Mouse (Mus musculus): ENCODE data around the gene Egfl7. TPM values are rescaled to one million over a fixed set of nuclear protein-coding genes. Genes with fewer than 3 reads are reported as not detected.

Gene Egfl7
- total RNA-seq, 4 experiments from 2014 or later, result 122 to 172 (median 148) TPM

- DNase-seq (ENCODE audit: low spot score), result no peak
Observed at GRCm38 (mm10) chr2:26593211-26594021, 13.6 kb downstream of the Egfl7 start.

- peak; percentile 77 for DNase-seq (ENCODE audit: low spot score)
Observed at GRCm38 (mm10) chr2:26594022-26594346, 14.2 kb downstream of the Egfl7 start.

GRCm38 (mm10) chr2:26594461-26594933 is 14.7 kb downstream of the Egfl7 start:
- no peak for DNase-seq (ENCODE audit: low spot score)

- no peak for DNase-seq (ENCODE audit: low spot score)
Observed at GRCm38 (mm10) chr2:26594934-26595724, 15.3 kb downstream of the Egfl7 start.

GRCm38 (mm10) chr2:26595725-26596435 is 16.1 kb downstream of the Egfl7 start:
- no peak for DNase-seq (ENCODE audit: low spot score)

GRCm38 (mm10) chr2:26596898-26597297 is 17.1 kb downstream of the Egfl7 start:
- no peak for DNase-seq (ENCODE audit: low spot score)

GRCm38 (mm10) chr2:26597810-26598209 is 18.0 kb downstream of the Egfl7 start:
- no peak for DNase-seq (ENCODE audit: low spot score)

- DNase-seq (ENCODE audit: low spot score), result no peak
Observed at GRCm38 (mm10) chr2:26598462-26598861, 18.6 kb downstream of the Egfl7 start.

GRCm38 (mm10) chr2:26599965-26600364 is 20.2 kb downstream of the Egfl7 start:
- DNase-seq (ENCODE audit: low spot score), result no peak

- no peak for DNase-seq (ENCODE audit: low spot score)
Observed at GRCm38 (mm10) chr2:26600664-26601063, 20.9 kb downstream of the Egfl7 start.

GRCm38 (mm10) chr2:26601595-26601994 is 21.8 kb downstream of the Egfl7 start:
- DNase-seq (ENCODE audit: low spot score), result no peak

GRCm38 (mm10) chr2:26602631-26603030 is 22.8 kb downstream of the Egfl7 start:
- no peak for DNase-seq (ENCODE audit: low spot score)

- DNase-seq (ENCODE audit: low spot score), result no peak
Observed at GRCm38 (mm10) chr2:26603159-26603558, 23.3 kb downstream of the Egfl7 start.

GRCm38 (mm10) chr2:26603720-26604671 is 24.2 kb downstream of the Egfl7 start, which contains the start of gene Agpat2:
Agpat2 (minus strand) TSS chr2:26604417.
- DNase-seq (ENCODE audit: low spot score), result peak; percentile 69

- no peak for DNase-seq (ENCODE audit: low spot score)
Observed at GRCm38 (mm10) chr2:26605331-26605730, 25.5 kb downstream of the Egfl7 start.

GRCm38 (mm10) chr2:26606579-26606978 is 26.8 kb downstream of the Egfl7 start:
- DNase-seq (ENCODE audit: low spot score), result no peak

- DNase-seq (ENCODE audit: low spot score), result peak; percentile 61
Observed at GRCm38 (mm10) chr2:26607056-26607910, 27.5 kb downstream of the Egfl7 start.

- no peak for DNase-seq (ENCODE audit: low spot score)
Observed at GRCm38 (mm10) chr2:26608781-26609180, 29.0 kb downstream of the Egfl7 start.

GRCm38 (mm10) chr2:26609261-26609661 is 29.4 kb downstream of the Egfl7 start:
- peak; percentile 63 for DNase-seq (ENCODE audit: low spot score)

- no peak for DNase-seq (ENCODE audit: low spot score)
Observed at GRCm38 (mm10) chr2:26610526-26610925, 30.7 kb downstream of the Egfl7 start.
